Mouse (Mus musculus) CH12.LX (cell line): ENCODE data around the gene Cobl. TPM values are rescaled to one million over a fixed set of nuclear protein-coding genes. Genes with fewer than 3 reads are reported as not detected.

Source experiments
- DNase-seq: peaks from one replicate; pipeline ENCODE4 v3.0.0-alpha.2; 2013; ENCODE audit errors: extremely low read depth
- H3K27ac ChIP-seq: 2 replicates; pipeline ENCODE4 v1.5.1; 2012; ENCODE audit warnings: low read depth, mild to moderate bottlenecking, control low read depth, moderate library complexity; ENCODE audit not compliant: insufficient read depth
- H3K27me3 ChIP-seq: replicated peaks from 2 replicates; pipeline ENCODE3; 2012; ENCODE audit warnings: inconsistent platforms
- H3K36me3 ChIP-seq, 2 experiments: replicated peaks in 1 of 2; 2 replicates each; pipeline versions ENCODE3 to v1.6.1; 2012; ENCODE audit warnings: inconsistent platforms in 1 of 2, low read length in 1 of 2, mild to moderate bottlenecking in 1 of 2, mixed read lengths in 1 of 2, moderate library complexity in 1 of 2; ENCODE audit not compliant: control insufficient read depth in 1 of 2, insufficient read depth in 1 of 2
- H3K4me1 ChIP-seq, 2 experiments: 2 replicates each; pipeline ENCODE4 v1.6.1; 2012; ENCODE audit warnings: inconsistent platforms in 1 of 2, moderate library complexity in 1 of 2; ENCODE audit not compliant: insufficient read depth in 2 of 2, control insufficient read depth in 1 of 2
- H3K4me2 ChIP-seq: 2 replicates; pipeline ENCODE4 v1.6.1; 2012; ENCODE audit warnings: low read depth, mild to moderate bottlenecking, control low read depth; ENCODE audit not compliant: poor library complexity, insufficient read depth, severe bottlenecking
- H3K4me3 ChIP-seq, 3 experiments: fragments of 150-350 bp in 1 of 3; sonication (generic) in 1 of 3; replicated peaks in 1 of 3; 2 replicates each; pipeline versions ENCODE3 to v1.5.1; 2011 to 2012; ENCODE audit warnings: low read depth in 2 of 3, low read length in 2 of 3, mild to moderate bottlenecking in 2 of 3, moderate library complexity in 2 of 3, control low read depth in 1 of 3, improper control_type of control experiment in 1 of 3, inconsistent platforms in 1 of 3, mixed read lengths in 1 of 3; ENCODE audit not compliant: poor library complexity in 1 of 3
- H3K79me2 ChIP-seq: replicated peaks from 2 replicates; pipeline ENCODE4 v1.6.1; 2012; ENCODE audit warnings: mild to moderate bottlenecking, moderate library complexity; ENCODE audit not compliant: control insufficient read depth, poor library complexity, insufficient read depth, severe bottlenecking; ENCODE audit errors: extremely low read depth
- H3K9ac ChIP-seq: 2 replicates; pipeline ENCODE4 v1.6.1; 2012; ENCODE audit warnings: low read depth, mild to moderate bottlenecking, control low read depth, moderate library complexity; ENCODE audit not compliant: insufficient read depth
- H3K9me3 ChIP-seq: replicated peaks from 2 replicates; pipeline ENCODE3; 2012; ENCODE audit warnings: low read length, inconsistent platforms, mixed read lengths
- BHLHE40 ChIP-seq: IDR thresholded peaks from 2 replicates; pipeline ENCODE4 v1.6.1; 2011; ENCODE audit warnings: mild to moderate bottlenecking, low read depth, low read length, improper control_type of control experiment
- CHD1 ChIP-seq: IDR thresholded peaks from 2 replicates; pipeline ENCODE4 v1.6.1; 2012; ENCODE audit warnings: low read depth, low read length, improper control_type of control experiment, inconsistent platforms
- CHD2 ChIP-seq: IDR thresholded peaks from 2 replicates; pipeline ENCODE4 v1.6.1; 2011; ENCODE audit warnings: low read length, improper control_type of control experiment
- CTCF ChIP-seq, 2 experiments: IDR thresholded peaks in 1 of 2; conservative IDR thresholded peaks in 1 of 2; 2 replicates each; pipeline ENCODE4 v1.5.1; 2011 to 2012; ENCODE audit warnings: low read depth in 2 of 2, low read length in 2 of 2, improper control_type of control experiment in 1 of 2, inconsistent platforms in 1 of 2, mild to moderate bottlenecking in 1 of 2, moderate library complexity in 1 of 2
- E2F4 ChIP-seq: IDR thresholded peaks from 2 replicates; pipeline ENCODE4 v1.6.1; 2011; ENCODE audit warnings: low read depth, low read length, improper control_type of control experiment; ENCODE audit not compliant: insufficient replicate concordance
- ELF1 ChIP-seq: IDR thresholded peaks from 2 replicates; pipeline ENCODE4 v1.6.1; 2014; ENCODE audit warnings: low read depth, mild to moderate bottlenecking, inconsistent platforms, low read length, improper control_type of control experiment
- ETS1 ChIP-seq: conservative IDR thresholded peaks from 2 replicates; pipeline ENCODE4 v1.6.1; 2012; ENCODE audit warnings: low read depth, mild to moderate bottlenecking, inconsistent platforms, low read length, improper control_type of control experiment, moderate library complexity
- HCFC1 ChIP-seq: IDR thresholded peaks from 2 replicates; pipeline ENCODE4 v1.6.1; 2012; ENCODE audit warnings: low read depth, mild to moderate bottlenecking, inconsistent platforms, low read length, improper control_type of control experiment
- KAT2A ChIP-seq: IDR thresholded peaks from 2 replicates; pipeline ENCODE4 v1.6.1; 2012; ENCODE audit warnings: low read length, improper control_type of control experiment, inconsistent platforms; ENCODE audit not compliant: insufficient replicate concordance
- MAX ChIP-seq: IDR thresholded peaks from 2 replicates; pipeline ENCODE4 v1.6.1; 2011; ENCODE audit warnings: low read length, improper control_type of control experiment
- MEF2A ChIP-seq: IDR thresholded peaks from 2 replicates; pipeline ENCODE4 v1.6.1; 2014; ENCODE audit warnings: low read depth, mild to moderate bottlenecking, inconsistent platforms, low read length, improper control_type of control experiment, borderline replicate concordance
- MXI1 ChIP-seq: IDR thresholded peaks from 2 replicates; pipeline ENCODE4 v1.6.1; 2011; ENCODE audit warnings: mild to moderate bottlenecking, low read depth, low read length, improper control_type of control experiment
- NELFE ChIP-seq: IDR thresholded peaks from 2 replicates; pipeline ENCODE4 v1.6.1; 2011; ENCODE audit warnings: low read depth, low read length, improper control_type of control experiment
- POLR2A ChIP-seq: IDR thresholded peaks from 2 replicates; pipeline ENCODE4 v1.6.1; 2011; ENCODE audit warnings: low read depth, mild to moderate bottlenecking, improper control_type of control experiment, low read length
- POLR2AphosphoS2 ChIP-seq: IDR thresholded peaks from 2 replicates; pipeline ENCODE4 v1.6.1; 2011; ENCODE audit warnings: low read depth, low read length, improper control_type of control experiment
- RCOR1 ChIP-seq: conservative IDR thresholded peaks from 2 replicates; pipeline ENCODE4 v1.6.1; 2012; ENCODE audit warnings: low read depth, mild to moderate bottlenecking, inconsistent platforms, low read length, improper control_type of control experiment
- SMC3 ChIP-seq: IDR thresholded peaks from 2 replicates; pipeline ENCODE4 v1.6.1; 2011; ENCODE audit warnings: low read depth, low read length, improper control_type of control experiment
- TCF12 ChIP-seq: IDR thresholded peaks from 2 replicates; pipeline ENCODE4 v1.6.1; 2014; ENCODE audit warnings: low read depth, mild to moderate bottlenecking, inconsistent platforms, low read length, improper control_type of control experiment
- ZMIZ1 ChIP-seq: IDR thresholded peaks from 2 replicates; pipeline ENCODE4 v1.6.1; 2012; ENCODE audit warnings: low read depth, mild to moderate bottlenecking, inconsistent platforms, low read length, improper control_type of control experiment
- dilution Hi-C: fragments of 300-500 bp; cut with MboI; formaldehyde crosslinking; loops from 2 replicates; pipeline ENCODE4 v1.14.3; 2020; ENCODE audit warnings: low sequenced_read_pairs; ENCODE audit not compliant: extremely low pct_unique_long_range_greater_than_20kb, extremely low pct_ligation_motif_present
- in situ Hi-C: fragments of 300-500 bp; cut with MboI; formaldehyde crosslinking; loops from 3 replicates; pipeline ENCODE4 v1.14.3; 2019; ENCODE audit warnings: low sequenced_read_pairs, low pct_ligation_motif_present, low pct_unique_long_range_greater_than_20kb, mixed read lengths
- polyA plus RNA-seq: library from polyadenylated mRNA; unstranded; fragments of >175 nt; gene quantifications from 2 replicates; pipeline ENCODE4 v1.2.1, GENCODE M21; 2012; ENCODE audit warnings: low read depth; ENCODE audit not compliant: insufficient read length
- total RNA-seq, 2 experiments: library from RNA; depleted of rRNA; stranded (reverse); fragments of 300-350 nt in 1 of 2; fragments of >200 nt in 1 of 2; gene quantifications; 2 replicates each; pipeline ENCODE4 v1.2.3; 2012 to 2014

Cobl gene
- total and polyA plus RNA-seq, 3 experiments: 0.06 to 0.13 TPM; not detected in 1

GRCm38 (mm10) chr11:12415329-12415728 lies 49.4 kb downstream of the Cobl start:
- DNase-seq: no peak
- TF ChIP-seq RCOR1 (no peak), HCFC1 (no peak), POLR2A (no peak), ETS1 (no peak), MEF2A (no peak), SMC3 (no peak), POLR2AphosphoS2 (no peak), MXI1 (no peak), MAX (no peak), CHD1 (no peak), ZMIZ1 (no peak), KAT2A (no peak)
- dilution Hi-C loops: no loop called here
- H3K9me3 ChIP-seq: no peaks in the 10 kb centered on the region
- no peaks in the 10 kb centered on the region for H3K27me3 ChIP-seq
- H3K4me2 ChIP-seq: no peak overlapping the region
- 0 out of 4 replicates have a peak, but pooled peaks cover 0 to 3% of the 10 kb centered on the region in 2 experiments for H3K4me1 ChIP-seq
- in situ Hi-C loops: no loop called here
- no peaks in the 10 kb centered on the region for H3K36me3 ChIP-seq
- no peak overlapping the region for H3K4me3 ChIP-seq
- H3K9ac ChIP-seq: no peak overlapping the region
- H3K79me2 ChIP-seq: no peaks in the 10 kb centered on the region
- no peak overlapping the region for H3K27ac ChIP-seq

- no peaks in the 10 kb centered on the region for H3K36me3 ChIP-seq
- H3K9ac ChIP-seq: no peak overlapping the region
- dilution Hi-C loops: no loop called here
- H3K4me2 ChIP-seq: no peak overlapping the region
- H3K27ac ChIP-seq: no peak overlapping the region
- DNase-seq: no peak
- TF ChIP-seq BHLHE40 (no peak), E2F4 (no peak), CHD2 (no peak), CTCF (conservative IDR thresholded peaks at IDR 0.05 in 1 of 2, IDR thresholded peaks at IDR 0.05 in 1 of 2; ENCODE audit: low read depth in 2 of 2, low read length in 2 of 2) (no peak), TCF12 (no peak), CHD1 (no peak), NELFE (no peak), MAX (no peak), ELF1 (no peak)
- H3K79me2 ChIP-seq: no peaks in the 10 kb centered on the region
- in situ Hi-C loops: no loop called here
- H3K9me3 ChIP-seq: no peaks in the 10 kb centered on the region
- H3K27me3 ChIP-seq: no peaks in the 10 kb centered on the region
- H3K4me3 ChIP-seq: no peak overlapping the region
- H3K4me1 ChIP-seq: no peaks in the 10 kb centered on the region
These were observed 52.8 kb downstream of the Cobl start for GRCm38 (mm10) chr11:12411950-12412349.
